Mouse (Mus musculus) large intestine, adult 2 months (tissue): Measurements from ENCODE around the gene Crlf3. TPM values are rescaled to one million over a fixed set of nuclear protein-coding genes. Genes with fewer than 3 reads are reported as not detected.
A peak's percentile ranks its signal among the peaks of the same experiment; 100 is the strongest.
"Not testable (repeated sequence)": the region's sequence is repeated elsewhere in the genome, so short reads cannot be mapped to it uniquely, and the experiment has no call there.

Source experiments
- DNase-seq: peaks from one replicate; pipeline ENCODE4 v3.0.0-alpha.2; 2012; ENCODE audit warnings: low read depth, low spot score
- WGBS: fragments of 180-500 bp; shearing (Covaris S2); methylation state at CpG from one replicate; pipeline ENCODE4 v1.1.7; 2018; 5-methylcytosine and 5-hydroxymethylcytosine counted together
- polyA plus RNA-seq: library from polyadenylated mRNA; depleted of rRNA; stranded (reverse); fragments of >200 nt; gene quantifications from 2 replicates; pipeline ENCODE4 v1.2.3, GENCODE M21; 2012; rRNA removed

Gene Crlf3
- polyA plus RNA-seq, 1 experiment, result 9.9 TPM

GRCm38 (mm10) chr11:80071039-80071438 lies 9.8 kb downstream of the Crlf3 start:
- DNase-seq, result no peak
- 86% methylated on average over 2 of the region's 2 CpGs for WGBS

GRCm38 (mm10) chr11:80069815-80070214 lies 11.0 kb downstream of the Crlf3 start:
- 10% methylated on average over 3 of the region's 3 CpGs for WGBS
- peak; percentile 53 for DNase-seq

DNA sequence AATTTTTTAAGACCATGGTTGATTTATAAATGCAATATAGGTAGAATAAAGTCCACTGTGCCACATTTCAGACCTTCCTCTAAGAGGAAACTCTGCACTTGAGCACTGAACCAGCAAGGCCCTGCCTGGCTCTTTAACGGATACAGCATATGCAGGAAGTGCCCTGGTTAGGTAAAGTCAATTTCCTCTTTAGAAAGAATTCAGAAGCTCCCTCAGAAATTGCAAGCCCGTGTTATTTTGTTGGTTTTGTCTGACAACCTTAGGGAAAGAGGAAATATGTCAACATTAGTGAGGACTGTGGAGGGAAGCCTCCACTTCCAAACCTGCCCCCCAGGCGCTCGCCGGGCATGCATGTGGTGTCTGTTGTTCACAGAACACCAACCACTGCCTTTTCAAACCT lies 13.2 kb downstream of the Crlf3 start:
- 56% methylated on average over 5 of the region's 5 CpGs for WGBS

DNA sequence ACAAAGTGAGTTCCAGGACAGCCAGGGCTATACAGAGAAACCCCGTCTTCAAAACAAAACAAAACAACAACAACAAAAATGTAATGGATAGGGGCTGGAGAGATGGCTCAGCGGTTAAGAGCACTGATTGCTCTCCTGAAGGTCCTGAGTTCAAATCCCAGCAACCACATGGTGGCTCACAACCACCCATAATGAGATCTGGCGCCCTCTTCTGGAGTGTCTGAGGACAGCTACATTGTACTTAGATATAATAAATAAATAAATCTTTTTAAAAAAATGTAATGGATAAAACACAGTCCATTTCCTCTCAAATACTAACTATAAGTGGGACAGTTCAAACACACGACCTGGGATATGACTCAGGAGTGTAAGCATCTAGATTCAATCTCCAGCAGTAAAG lies 14.4 kb downstream of the Crlf3 start:
- not testable (repeated sequence) for DNase-seq
- 88% methylated on average over 4 of the region's 4 CpGs for WGBS

More for the DNA sequence above, 13.2 kb downstream of the Crlf3 start:
- DNase-seq, result no peak

GRCm38 (mm10) chr11:80062159-80062558 lies 18.6 kb downstream of the Crlf3 start:
- WGBS, result 65% methylated on average over 4 of the region's 4 CpGs
- DNase-seq, result no peak

DNA sequence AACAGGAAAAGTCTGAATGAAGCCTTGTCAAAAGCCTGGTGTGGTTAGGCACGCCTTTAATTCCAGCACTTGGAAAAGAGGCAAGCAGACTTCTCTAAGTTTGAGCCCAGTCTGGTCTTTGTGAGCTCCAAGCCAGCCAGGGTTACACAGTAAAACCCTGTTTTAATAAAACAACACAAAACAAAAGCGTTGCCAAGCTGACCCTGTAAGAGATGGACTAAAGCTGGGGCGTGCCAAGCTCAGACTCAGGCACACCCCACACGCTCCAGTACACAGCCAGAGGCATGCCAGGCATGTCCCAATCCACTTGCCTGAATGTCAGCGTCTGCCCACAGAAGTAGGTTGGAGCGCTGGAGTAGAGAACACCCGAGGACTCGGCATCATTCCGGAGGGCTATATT lies 24.6 kb downstream of the Crlf3 start:
- no peak for DNase-seq
- 90% methylated on average over 9 of the region's 9 CpGs for WGBS

GRCm38 (mm10) chr11:80054659-80055058 lies 26.1 kb downstream of the Crlf3 start:
- DNase-seq, result no peak
- WGBS, result 64% methylated on average over 4 of the region's 4 CpGs

- DNase-seq, result no peak
- 95% methylated on average over 5 of the region's 5 CpGs for WGBS
Measured at GRCm38 (mm10) chr11:80053171-80053570, 27.6 kb downstream of the Crlf3 start.

DNA sequence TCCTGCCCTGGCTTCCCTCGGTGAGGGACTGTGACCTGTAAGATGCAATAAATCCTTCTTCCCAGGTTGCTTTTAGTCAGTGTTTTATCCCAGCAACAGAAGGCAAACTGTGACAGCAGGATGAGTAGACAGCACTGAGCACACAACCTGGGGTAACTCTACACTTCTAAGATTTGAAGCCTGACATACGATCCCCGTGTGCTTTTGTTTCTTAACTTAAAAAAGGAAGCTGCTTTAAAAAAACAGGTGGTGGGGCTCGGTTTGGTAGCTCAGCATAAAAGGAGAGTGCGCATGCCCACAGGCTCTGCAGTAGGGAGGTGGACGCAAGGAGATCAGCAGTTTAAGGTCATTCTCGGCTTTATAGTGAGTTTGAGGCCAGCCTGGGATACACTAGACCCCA lies 28.3 kb downstream of the Crlf3 start:
- DNase-seq, result no peak
- 78% methylated on average over 7 of the region's 7 CpGs for WGBS

- DNase-seq, result no peak
- 67% methylated on average over 2 of the region's 2 CpGs for WGBS
Measured at GRCm38 (mm10) chr11:80050088-80050487, 30.7 kb downstream of the Crlf3 start.

GRCm38 (mm10) chr11:80046856-80047255 lies 33.9 kb downstream of the Crlf3 start:
- WGBS, result 84% methylated on average over 7 of the region's 7 CpGs
- DNase-seq, result no peak

GRCm38 (mm10) chr11:80043419-80043817 lies 37.4 kb downstream of the Crlf3 start:
- 89% methylated on average over 8 of the region's 8 CpGs for WGBS
- DNase-seq, result no peak

DNA sequence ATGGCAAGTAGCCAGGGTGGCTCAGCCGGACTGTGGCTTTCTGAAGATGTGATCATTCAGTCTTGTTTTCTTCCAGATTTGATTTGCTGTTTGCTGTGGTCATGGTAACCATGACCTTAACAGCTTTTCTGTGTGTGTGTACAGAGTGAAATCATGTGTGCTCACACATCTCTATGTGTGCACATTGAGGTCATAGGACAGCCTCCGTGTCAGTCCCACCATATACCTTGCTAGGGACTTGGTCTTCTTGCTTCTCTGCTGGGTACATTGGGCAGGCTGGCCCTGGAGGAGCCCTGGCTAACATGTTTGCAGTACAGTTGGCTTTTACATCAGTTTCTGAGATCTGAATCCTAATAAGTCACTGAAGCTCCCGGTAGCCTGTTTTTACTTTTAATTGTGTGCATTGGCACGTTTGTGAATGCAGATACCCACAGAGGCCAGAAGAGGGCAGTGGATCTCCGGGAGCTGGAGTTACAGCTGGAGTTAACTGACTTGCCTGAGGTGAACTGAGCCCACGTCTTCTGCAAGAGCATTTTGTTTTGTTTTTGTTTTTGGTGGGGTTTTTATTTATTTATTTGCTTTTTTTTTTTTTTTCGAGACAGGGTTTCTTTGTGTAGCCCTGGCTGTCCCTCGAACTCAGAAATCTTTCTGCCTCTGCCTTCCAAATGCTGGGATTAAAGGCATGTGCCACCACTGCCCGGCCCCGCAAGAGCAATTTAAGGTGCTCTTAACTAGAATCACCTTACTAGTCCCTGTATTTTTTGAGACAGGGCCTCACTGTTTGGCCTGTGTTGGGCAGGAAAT lies 38.0 kb downstream of the Crlf3 start:
- DNase-seq, result peak; percentile 14
- WGBS, result 47% methylated on average over 10 of the region's 10 CpGs

GRCm38 (mm10) chr11:80037495-80037894 lies 43.3 kb downstream of the Crlf3 start:
- DNase-seq, result no peak
- 75% methylated on average over 8 of the region's 8 CpGs for WGBS

GRCm38 (mm10) chr11:80021306-80021705 lies 59.5 kb downstream of the Crlf3 start:
- DNase-seq, result no peak
- WGBS, result 92% methylated on average over 4 of the region's 4 CpGs

- DNase-seq, result no peak
- 91% methylated on average over 1 of the region's 1 CpGs for WGBS
Measured at GRCm38 (mm10) chr11:80019792-80020191, 61.0 kb downstream of the Crlf3 start.

GRCm38 (mm10) chr11:80016533-80016932 lies 64.3 kb downstream of the Crlf3 start:
- DNase-seq, result not testable (repeated sequence)
- WGBS, result 91% methylated on average over 4 of the region's 5 CpGs

Other genes with a start within 250 kb of the Crlf3 start
- 4.2 and 5.4 TPM in 2 replicates for gene Utp6, start 118.6 kb downstream of the Crlf3 start, polyA plus RNA-seq
- gene Suz12, start 87.9 kb downstream of the Crlf3 start, polyA plus RNA-seq, result 5.9 and 7.1 TPM in 2 replicates
- 0.83 and 1.2 TPM in 2 replicates for gene Atad5, start 8.4 kb upstream of the Crlf3 start, polyA plus RNA-seq
- 3.9 and 4.5 TPM in 2 replicates for gene Tefm, start 61.2 kb upstream of the Crlf3 start, polyA plus RNA-seq
- 6.4 and 15.3 TPM in 2 replicates for gene Adap2, start 73.1 kb upstream of the Crlf3 start, polyA plus RNA-seq
- gene Rnf135, start 102.9 kb upstream of the Crlf3 start, polyA plus RNA-seq, result 4.8 and 5.7 TPM in 2 replicates
- gene Rhot1, start 128.0 kb upstream of the Crlf3 start, polyA plus RNA-seq, result 8.0 and 9.9 TPM in 2 replicates
- 1.6 TPM in 2 replicates for gene Rhbdl3, start 219.9 kb upstream of the Crlf3 start, polyA plus RNA-seq